Mouse (Mus musculus) heart, embryonic 12.5 days (tissue): ENCODE data around the gene Muc2. TPM values are rescaled to one million over a fixed set of nuclear protein-coding genes. Genes with fewer than 3 reads are reported as not detected.

Experiments
- ATAC-seq: fragments of 200-750 bp; cut with Nextera tagmentation; 2 replicates; pipeline ENCODE4 v1.8.0; 2017; ENCODE audit warnings: moderate TSS enrichment, moderate library complexity; ENCODE audit not compliant: insufficient number of reproducible peaks, low FRiP score
- H3K27ac ChIP-seq: fragments of 300-500 bp; sonication (generic); 2 replicates; pipeline ENCODE4 v1.5.1; 2016; ENCODE audit warnings: mild to moderate bottlenecking, moderate library complexity; ENCODE audit not compliant: poor library complexity, severe bottlenecking
- H3K27me3 ChIP-seq: fragments of 300-500 bp; sonication (generic); replicated peaks from 2 replicates; pipeline ENCODE4 v1.6.1; 2016; ENCODE audit warnings: mild to moderate bottlenecking, moderate library complexity
- H3K36me3 ChIP-seq: fragments of 300-500 bp; sonication (generic); 2 replicates; pipeline ENCODE4 v1.6.1; 2016; ENCODE audit warnings: mild to moderate bottlenecking, moderate library complexity
- H3K4me1 ChIP-seq: fragments of 300-500 bp; sonication (generic); replicated peaks from 2 replicates; pipeline ENCODE4 v1.6.1; 2016; ENCODE audit warnings: mild to moderate bottlenecking
- H3K4me2 ChIP-seq: fragments of 300-500 bp; sonication (generic); 2 replicates; pipeline ENCODE4 v1.6.1; 2016; ENCODE audit warnings: mild to moderate bottlenecking, moderate library complexity
- H3K4me3 ChIP-seq: fragments of 300-500 bp; sonication (generic); 2 replicates; pipeline ENCODE4 v1.5.1; 2016; ENCODE audit warnings: mild to moderate bottlenecking
- H3K9ac ChIP-seq: fragments of 300-500 bp; sonication (generic); 2 replicates; pipeline ENCODE4 v1.6.1; 2016; ENCODE audit warnings: mild to moderate bottlenecking, moderate library complexity
- H3K9me3 ChIP-seq: fragments of 300-500 bp; sonication (generic); replicated peaks from 2 replicates; pipeline ENCODE4 v1.6.1; 2016; ENCODE audit warnings: mild to moderate bottlenecking, moderate library complexity
- WGBS: fragments of 180-500 bp; shearing (Covaris S2); methylation state at CpG from one replicate; pipeline ENCODE4 v1.1.7; 2016; 5-methylcytosine and 5-hydroxymethylcytosine counted together
- polyA plus RNA-seq: library from polyadenylated mRNA; unstranded; fragments of >200 nt; fragmentation: Nextera tagmentation; extraction: Ambion mirVana; gene quantifications from 2 replicates; pipeline ENCODE4 v1.2.1, GENCODE M21; 2016

Gene Muc2
- polyA plus RNA-seq, 1 experiment from 2014 or later, result 0.51 TPM

GRCm38 (mm10) chr7:141671626-141672291, 18.4 kb upstream of the Muc2 start:
- 71% methylated on average over 5 of the region's 5 CpGs for WGBS
- peak; percentile 15; the same call in 1 of the 2 replicates for ATAC-seq

GRCm38 (mm10) chr7:141678922-141679321, 11.2 kb upstream of the Muc2 start:
- H3K4me1 ChIP-seq, result no peaks in the 10 kb centered on the region
- H3K27ac ChIP-seq, result no peak overlapping the region
- H3K9ac ChIP-seq, result no peak overlapping the region
- H3K9me3 ChIP-seq, result no peaks in the 10 kb centered on the region; the same call in 1 of the 2 replicates
- no peaks in the 10 kb centered on the region for H3K36me3 ChIP-seq
- no peak overlapping the region for H3K4me2 ChIP-seq
- ATAC-seq, result no peak
- 70% methylated on average over 4 of the region's 4 CpGs for WGBS
- H3K4me3 ChIP-seq, result no peak overlapping the region
- H3K27me3 ChIP-seq, result 0 out of 2 replicates have a peak, but pooled peaks cover 3% of the 10 kb centered on the region

More at GRCm38 (mm10) chr7:141671626-141672291, 18.4 kb upstream of the Muc2 start:
- Histone ChIP-seq H3K4me1 (no peaks in the 10 kb centered on the region), H3K36me3 (no peaks in the 10 kb centered on the region), H3K9me3 (no peaks in the 10 kb centered on the region; the same call in 1 of the 2 replicates), H3K4me3 (no peak overlapping the region), H3K9ac (no peak overlapping the region), H3K27me3 (no peaks in the 10 kb centered on the region), H3K27ac (no peak overlapping the region), H3K4me2 (no peak overlapping the region)

- Histone ChIP-seq H3K9me3 (no peaks in the 10 kb centered on the region), H3K4me3 (no peak overlapping the region), H3K9ac (no peak overlapping the region), H3K4me2 (no peak overlapping the region), H3K4me1 (no peaks in the 10 kb centered on the region), H3K27me3 (peaks cover 28% of the 10 kb centered on the region), H3K27ac (no peak overlapping the region), H3K36me3 (no peaks in the 10 kb centered on the region)
- ATAC-seq, result no peak
- WGBS, result 62% methylated on average over 10 of the region's 10 CpGs
Observed at GRCm38 (mm10) chr7:141687330-141687729, 2.8 kb upstream of the Muc2 start.

- 27% methylated on average over 30 of the region's 30 CpGs for WGBS
- no peak for ATAC-seq
- Histone ChIP-seq H3K36me3 (no peaks in the 10 kb centered on the region), H3K4me3 (peak overlapping the region; percentile 14; the same call in 1 of the 2 replicates), H3K9me3 (no peaks in the 10 kb centered on the region), H3K27me3 (peaks cover 50% of the 10 kb centered on the region), H3K4me1 (0 out of 2 replicates have a peak, but pooled peaks cover 4% of the 10 kb centered on the region), H3K27ac (no peak overlapping the region), H3K4me2 (peak overlapping the region; percentile 60), H3K9ac (no peak overlapping the region; the same call in 1 of the 2 replicates)
Observed at GRCm38 (mm10) chr7:141693591-141694273, 3.6 kb downstream of the Muc2 start.

GRCm38 (mm10) chr7:141694274-141694639, 4.1 kb downstream of the Muc2 start:
- Histone ChIP-seq H3K27me3 (peaks cover 50% of the 10 kb centered on the region), H3K9me3 (no peaks in the 10 kb centered on the region), H3K4me1 (0 out of 2 replicates have a peak, but pooled peaks cover 4% of the 10 kb centered on the region), H3K27ac (no peak overlapping the region), H3K36me3 (no peaks in the 10 kb centered on the region), H3K9ac (no peak overlapping the region), H3K4me2 (no peak overlapping the region), H3K4me3 (no peak overlapping the region)
- 78% methylated on average over 5 of the region's 5 CpGs for WGBS
- no peak for ATAC-seq

GRCm38 (mm10) chr7:141696538-141696937, 6.4 kb downstream of the Muc2 start:
- Histone ChIP-seq H3K4me1 (0 out of 2 replicates have a peak, but pooled peaks cover 4% of the 10 kb centered on the region), H3K36me3 (no peaks in the 10 kb centered on the region), H3K27me3 (peaks cover 34% of the 10 kb centered on the region), H3K27ac (no peak overlapping the region), H3K4me3 (no peak overlapping the region), H3K4me2 (no peak overlapping the region), H3K9ac (no peak overlapping the region), H3K9me3 (no peaks in the 10 kb centered on the region)
- no peak for ATAC-seq
- WGBS, result 78% methylated on average over 13 of the region's 13 CpGs

GRCm38 (mm10) chr7:141699556-141700220, 9.5 kb downstream of the Muc2 start:
- H3K4me1 ChIP-seq, result no peaks in the 10 kb centered on the region
- H3K9ac ChIP-seq, result no peak overlapping the region
- 80% methylated on average over 8 of the region's 8 CpGs for WGBS
- no peak overlapping the region for H3K4me3 ChIP-seq
- ATAC-seq, result no peak
- H3K9me3 ChIP-seq, result no peaks in the 10 kb centered on the region
- peaks cover 13% of the 10 kb centered on the region for H3K27me3 ChIP-seq
- H3K27ac ChIP-seq, result no peak overlapping the region
- H3K36me3 ChIP-seq, result no peaks in the 10 kb centered on the region
- H3K4me2 ChIP-seq, result no peak overlapping the region

- ATAC-seq, result no peak
- no peak overlapping the region for H3K4me3 ChIP-seq
- H3K27ac ChIP-seq, result no peak overlapping the region
- no peaks in the 10 kb centered on the region for H3K36me3 ChIP-seq
- H3K9ac ChIP-seq, result no peak overlapping the region
- 72% methylated on average over 7 of the region's 7 CpGs for WGBS
- no peaks in the 10 kb centered on the region for H3K4me1 ChIP-seq
- H3K9me3 ChIP-seq, result no peaks in the 10 kb centered on the region
- H3K4me2 ChIP-seq, result no peak overlapping the region
- no peaks in the 10 kb centered on the region; the same call in 1 of the 2 replicates for H3K27me3 ChIP-seq
Observed at GRCm38 (mm10) chr7:141747451-141748100, 57.4 kb downstream of the Muc2 start.

- H3K9me3 ChIP-seq, result no peaks in the 10 kb centered on the region
- WGBS, result 75% methylated on average over 6 of the region's 6 CpGs
- no peak for ATAC-seq
- H3K27ac ChIP-seq, result no peak overlapping the region
- H3K4me3 ChIP-seq, result no peak overlapping the region
- H3K4me1 ChIP-seq, result no peaks in the 10 kb centered on the region
- H3K4me2 ChIP-seq, result no peak overlapping the region
- H3K36me3 ChIP-seq, result no peaks in the 10 kb centered on the region
- no peak overlapping the region for H3K9ac ChIP-seq
- peaks cover 24% of the 10 kb centered on the region for H3K27me3 ChIP-seq
Observed at GRCm38 (mm10) chr7:141752513-141752912, 62.4 kb downstream of the Muc2 start.

- Histone ChIP-seq H3K4me2 (no peak overlapping the region), H3K36me3 (no peaks in the 10 kb centered on the region), H3K9me3 (no peaks in the 10 kb centered on the region), H3K27me3 (peaks cover 24% of the 10 kb centered on the region), H3K9ac (no peak overlapping the region), H3K27ac (no peak overlapping the region), H3K4me1 (no peaks in the 10 kb centered on the region), H3K4me3 (no peak overlapping the region)
- no peak for ATAC-seq
- WGBS, result 57% methylated on average over 4 of the region's 4 CpGs
Observed at GRCm38 (mm10) chr7:141755831-141756230, 65.7 kb downstream of the Muc2 start.

- no peak overlapping the region for H3K27ac ChIP-seq
- H3K4me3 ChIP-seq, result no peak overlapping the region
- H3K27me3 ChIP-seq, result peaks cover 22% of the 10 kb centered on the region
- H3K4me1 ChIP-seq, result no peaks in the 10 kb centered on the region
- no peaks in the 10 kb centered on the region for H3K9me3 ChIP-seq
- no peaks in the 10 kb centered on the region for H3K36me3 ChIP-seq
- WGBS, result 48% methylated on average over 4 of the region's 4 CpGs
- no peak for ATAC-seq
- no peak overlapping the region for H3K4me2 ChIP-seq
- H3K9ac ChIP-seq, result no peak overlapping the region
Observed at GRCm38 (mm10) chr7:141758291-141758690, 68.2 kb downstream of the Muc2 start.
